25 mouse cellular contexts compared by ENCODE assay signal in the genomic region with DNA sequence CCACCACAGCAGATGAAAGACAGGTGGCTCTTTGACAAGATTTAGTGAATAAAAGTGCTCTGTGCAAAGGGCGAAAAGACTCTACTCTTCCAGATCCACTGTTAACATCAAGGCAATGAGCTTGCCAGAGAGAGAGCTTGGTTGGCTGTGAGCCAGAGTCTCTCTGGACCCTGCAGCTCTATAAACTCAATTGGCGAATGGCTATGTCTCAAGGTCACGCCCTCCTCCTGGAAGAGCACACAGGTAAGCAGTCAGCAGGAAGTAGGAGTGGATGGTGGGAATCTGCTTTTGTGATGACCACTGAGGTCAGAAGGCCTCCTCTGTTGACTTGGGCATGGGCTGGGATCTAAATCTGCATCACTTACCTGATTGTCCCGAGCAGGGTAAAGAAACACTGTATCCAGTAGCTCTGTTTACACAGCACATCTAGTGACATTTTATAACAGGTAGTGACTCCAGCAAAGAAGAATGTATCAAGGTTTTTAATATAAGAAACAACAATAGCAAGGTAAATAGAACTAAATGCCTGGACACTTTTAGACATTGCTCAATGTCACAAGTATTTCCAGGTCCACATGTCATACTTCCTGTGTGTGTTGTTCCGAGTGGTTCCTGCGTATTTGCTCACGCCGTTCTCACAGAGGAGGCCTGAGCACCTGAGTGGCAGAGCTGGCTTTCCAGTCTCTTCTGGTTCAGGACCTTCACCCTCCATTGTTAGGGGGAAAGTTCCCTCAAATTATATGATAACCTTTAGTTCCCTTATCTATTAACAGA.
DNase-seq lines count a peak whose midpoint lies in the region; ATAC-seq and TF ChIP-seq lines count a peak whose summit lies in the region.
"Had no signal": no experiment of that assay in that cellular context is flagged by ENCODE, and none has a peak within 500 bp of the region (broad histone marks: within the 10 kb centered on the region; RNA-seq: fewer than 3 reads in every experiment).

No protein-coding gene starts in this region.

- no peak for TF ChIP-seq CTCF in lung, adult 2 months (IDR thresholded peaks at IDR 0.05; ENCODE audit: insufficient read depth, low read length)
- no peak for TF ChIP-seq CTCF in intestine, postnatal 0 days (IDR thresholded peaks at IDR 0.05; ENCODE audit: low read depth)

- H3K27me3 ChIP-seq in embryonic facial prominence, embryonic 12.5 days = no peaks in the 10 kb centered on the region
- H3K27me3 ChIP-seq in embryonic facial prominence, embryonic 10.5 days (replicated peaks; ENCODE audit: low read depth, poor library complexity, severe bottlenecking) = no peaks in the 10 kb centered on the region
- no peaks in the 10 kb centered on the region for H3K27me3 ChIP-seq in intestine, postnatal 0 days (replicated peaks; ENCODE audit: control insufficient read depth, insufficient read depth, low read length)
- H3K27me3 ChIP-seq: hindbrain, embryonic 15.5 days; limb, embryonic 13.5 days; liver, embryonic 12.5 days; neural tube, embryonic 15.5 days had no signal

- H3K36me3 ChIP-seq in embryonic facial prominence, embryonic 12.5 days = no peaks in the 10 kb centered on the region
- no peaks in the 10 kb centered on the region for H3K36me3 ChIP-seq in embryonic facial prominence, embryonic 10.5 days (replicated peaks)
- H3K36me3 ChIP-seq in intestine, postnatal 0 days (ENCODE audit: control insufficient read depth, insufficient read depth) = no peaks in the 10 kb centered on the region
- H3K36me3 ChIP-seq: hindbrain, embryonic 15.5 days; limb, embryonic 13.5 days; liver, embryonic 12.5 days; midbrain, embryonic 10.5 days; neural tube, embryonic 15.5 days had no signal

- ATAC-seq in embryonic facial prominence, embryonic 12.5 days (ENCODE audit: insufficient number of reproducible peaks, insufficient read depth, low FRiP score, low TSS enrichment) = 0 out of 2 replicates have a peak, but pooled peaks have one; percentile 28
- peak; percentile 47; the same call in 1 of the 2 replicates for ATAC-seq in intestine, postnatal 0 days
- 0 out of 2 replicates have a peak, but pooled peaks have one; percentile 8 for ATAC-seq in megakaryocyte, adult 5-6 weeks (ENCODE audit: poor library complexity, severe bottlenecking)
- ATAC-seq: forebrain, postnatal 0 days; liver, embryonic 12.5 days had no signal

- no peak overlapping the region for H3K9ac ChIP-seq in embryonic facial prominence, embryonic 12.5 days
- no peak overlapping the region for H3K9ac ChIP-seq in intestine, postnatal 0 days (ENCODE audit: low read depth, low read length)
- H3K9ac ChIP-seq: forebrain, postnatal 0 days; hindbrain, embryonic 15.5 days; limb, embryonic 13.5 days; liver, embryonic 12.5 days; neural tube, embryonic 15.5 days had no signal

- no peak for TF ChIP-seq POLR2A in lung, adult 2 months (IDR thresholded peaks at IDR 0.05; ENCODE audit: borderline replicate concordance, extremely low read depth, low read depth, low read length)

- no peaks in the 10 kb centered on the region for H3K9me3 ChIP-seq in embryonic facial prominence, embryonic 12.5 days
- H3K9me3 ChIP-seq in embryonic facial prominence, embryonic 10.5 days = no peaks in the 10 kb centered on the region
- no peaks in the 10 kb centered on the region for H3K9me3 ChIP-seq in intestine, postnatal 0 days (ENCODE audit: control insufficient read depth)
- H3K9me3 ChIP-seq: hindbrain, embryonic 15.5 days; limb, embryonic 13.5 days; neural tube, embryonic 15.5 days had no signal

- WGBS in embryonic facial prominence, embryonic 12.5 days = 87% methylated on average over 8 of the region's 8 CpGs
- WGBS in embryonic facial prominence, embryonic 10.5 days = 91% methylated on average over 8 of the region's 8 CpGs
- 49% methylated on average over 8 of the region's 8 CpGs for WGBS in lung, adult 2 months
- WGBS in intestine, postnatal 0 days = 55% methylated on average over 8 of the region's 8 CpGs

- no peak overlapping the region for H3K4me3 ChIP-seq in embryonic facial prominence, embryonic 12.5 days
- H3K4me3 ChIP-seq in embryonic facial prominence, embryonic 10.5 days = no peak overlapping the region
- no peak overlapping the region for H3K4me3 ChIP-seq in lung, adult 2 months (replicated peaks; ENCODE audit: extremely low read depth, low read depth, low read length)
- no peak overlapping the region for H3K4me3 ChIP-seq in intestine, postnatal 0 days (ENCODE audit: low read depth, low read length)
- H3K4me3 ChIP-seq: heart, adult 2 months; hindbrain, embryonic 15.5 days; layer of hippocampus, adult 2 months; limb, embryonic 13.5 days; liver, embryonic 12.5 days; midbrain, embryonic 10.5 days; neural tube, embryonic 15.5 days had no signal

- no peaks in the 10 kb centered on the region for H3K4me1 ChIP-seq in embryonic facial prominence, embryonic 12.5 days
- no peaks in the 10 kb centered on the region for H3K4me1 ChIP-seq in embryonic facial prominence, embryonic 10.5 days
- H3K4me1 ChIP-seq in lung, adult 2 months (ENCODE audit: control insufficient read depth, insufficient read depth, low read length) = no peaks in the 10 kb centered on the region
- no peaks in the 10 kb centered on the region for H3K4me1 ChIP-seq in intestine, postnatal 0 days (replicated peaks; ENCODE audit: control insufficient read depth, insufficient read depth, low read length)
- H3K4me1 ChIP-seq: hindbrain, embryonic 15.5 days; limb, embryonic 13.5 days; liver, embryonic 12.5 days; midbrain, embryonic 10.5 days; neural tube, embryonic 15.5 days had no signal

- no peak overlapping the region for H3K4me2 ChIP-seq in embryonic facial prominence, embryonic 12.5 days (replicated peaks)
- H3K4me2 ChIP-seq in intestine, postnatal 0 days (replicated peaks; ENCODE audit: low read depth) = no peak overlapping the region
- H3K4me2 ChIP-seq: hindbrain, embryonic 15.5 days; limb, embryonic 13.5 days; liver, embryonic 12.5 days; neural tube, embryonic 15.5 days had no signal

- no peak for DNase-seq in embryonic facial prominence, embryonic 10.5 days (ENCODE audit: low spot score)
- DNase-seq in lung, adult 18-20 months = peak; percentile 29 to 45
- DNase-seq in lung, adult 2 months = no peak
- no peak for DNase-seq in frontal cortex, postnatal 10 days (ENCODE audit: low spot score in 2 of 2)
- no peak for DNase-seq in frontal cortex, postnatal 14 days (ENCODE audit: low spot score in 2 of 2)
- DNase-seq: adrenal gland, postnatal 10 days; cerebellum, adult 9-10 months; forebrain, postnatal 0 days; gastrocnemius, postnatal 36 days; heart, adult 2 months; heart, postnatal 4 days; kidney, adult 8-10 months; right cerebral cortex, adult 18-20 months; right cerebral cortex, postnatal 4 days; thymus, adult 2 months; thymus, postnatal 4 days had no signal

- H3K27ac ChIP-seq in embryonic facial prominence, embryonic 12.5 days = no peak overlapping the region
- no peak overlapping the region for H3K27ac ChIP-seq in embryonic facial prominence, embryonic 10.5 days (replicated peaks)
- no peak overlapping the region for H3K27ac ChIP-seq in intestine, postnatal 0 days (ENCODE audit: low read depth, low read length)
- H3K27ac ChIP-seq: heart, adult 2 months; hindbrain, embryonic 15.5 days; layer of hippocampus, adult 2 months; limb, embryonic 13.5 days; liver, embryonic 12.5 days; midbrain, embryonic 10.5 days; neural tube, embryonic 15.5 days had no signal

Comparison
In these comparisons a context has a peak if more than half of its experiments do, and no peak if none do; other contexts are left out.
1. DNase-seq: peak in lung, adult 18-20 months (2 of 2); none in embryonic facial prominence, embryonic 10.5 days (single experiment), lung, adult 2 months (single experiment), frontal cortex, postnatal 10 days (0 of 2) and frontal cortex, postnatal 14 days (0 of 2).
2. Peak in every context shown above with its lines, with median percentiles within 50 percentile points of each other: ATAC-seq.